Mouse (Mus musculus) forebrain, embryonic 15.5 days (tissue): ENCODE measurements around the gene Cnn2. TPM values are rescaled to one million over a fixed set of nuclear protein-coding genes. Genes with fewer than 3 reads are reported as not detected.

Experiments used
- ATAC-seq: fragments of 200-750 bp; cut with Nextera tagmentation; replicated peaks from 2 replicates; pipeline ENCODE4 v1.8.0; 2017; ENCODE audit warnings: mild to moderate bottlenecking, moderate TSS enrichment, moderate library complexity
- H3K27ac ChIP-seq: fragments of 300-500 bp; sonication (generic); replicated peaks from 2 replicates; pipeline ENCODE4 v1.5.1; 2015; ENCODE audit warnings: mild to moderate bottlenecking, inconsistent platforms
- H3K27me3 ChIP-seq: fragments of 300-500 bp; sonication (generic); 2 replicates; pipeline ENCODE4 v1.6.1; 2015; ENCODE audit warnings: inconsistent platforms
- H3K36me3 ChIP-seq: fragments of 300-500 bp; sonication (generic); 2 replicates; pipeline ENCODE4 v1.6.1; 2015; ENCODE audit warnings: mild to moderate bottlenecking, inconsistent platforms
- H3K4me1 ChIP-seq: fragments of 300-500 bp; sonication (generic); 2 replicates; pipeline ENCODE4 v1.6.1; 2015; ENCODE audit warnings: inconsistent platforms
- H3K4me2 ChIP-seq: fragments of 300-500 bp; sonication (generic); replicated peaks from 2 replicates; pipeline ENCODE4 v1.6.1; 2015; ENCODE audit warnings: mild to moderate bottlenecking, inconsistent platforms
- H3K4me3 ChIP-seq: fragments of 300-500 bp; sonication (generic); 2 replicates; pipeline ENCODE4 v1.5.1; 2015; ENCODE audit warnings: mild to moderate bottlenecking, inconsistent platforms
- H3K9ac ChIP-seq: fragments of 300-500 bp; sonication (generic); replicated peaks from 2 replicates; pipeline ENCODE4 v1.6.1; 2015; ENCODE audit warnings: mild to moderate bottlenecking, inconsistent platforms
- H3K9me3 ChIP-seq: fragments of 300-500 bp; sonication (generic); 2 replicates; pipeline ENCODE4 v1.6.1; 2016; ENCODE audit warnings: inconsistent platforms
- WGBS: fragments of 180-500 bp; shearing (Covaris S2); methylation state at CpG from one replicate; pipeline ENCODE4 v1.1.7; 2015; ENCODE audit warnings: mixed read lengths; 5-methylcytosine and 5-hydroxymethylcytosine counted together
- polyA plus RNA-seq: library from polyadenylated mRNA; unstranded; fragments of >200 nt; fragmentation: Nextera tagmentation; extraction: Ambion mirVana; gene quantifications from 2 replicates; pipeline ENCODE4 v1.2.1, GENCODE M21; 2015

Gene Cnn2
- polyA plus RNA-seq, 1 experiment from 2014 or later, result 29.1 TPM

DNA sequence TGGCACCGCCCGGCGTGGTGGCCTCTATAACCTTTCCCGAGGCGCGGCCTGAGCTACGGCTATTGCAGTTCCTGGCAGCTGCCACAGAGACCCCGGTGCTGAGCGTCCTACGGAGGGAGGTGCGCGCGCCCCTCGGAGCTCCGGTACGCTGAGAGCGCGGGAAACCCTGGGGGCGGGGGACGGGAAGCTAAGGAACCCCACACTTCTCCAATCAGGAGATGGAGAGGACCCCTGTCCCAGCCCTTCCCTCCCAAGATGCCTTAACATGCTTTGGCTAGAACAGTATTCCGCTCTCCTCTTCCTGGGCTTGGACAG lies 17.2 kb upstream of the Cnn2 start:
- peak overlapping the region; percentile 48 for H3K4me2 ChIP-seq
- H3K4me1 ChIP-seq, result peaks cover 16% of the 10 kb centered on the region
- H3K27me3 ChIP-seq, result peaks cover 32% of the 10 kb centered on the region
- peaks cover 31% of the 10 kb centered on the region for H3K36me3 ChIP-seq
- no peaks in the 10 kb centered on the region for H3K9me3 ChIP-seq
- peak overlapping the region; percentile 33 for H3K4me3 ChIP-seq
- WGBS, result 4% methylated on average over 21 of the region's 21 CpGs
- no peak overlapping the region for H3K27ac ChIP-seq
- peak overlapping the region; percentile 34 for H3K9ac ChIP-seq
- no peak for ATAC-seq

DNA sequence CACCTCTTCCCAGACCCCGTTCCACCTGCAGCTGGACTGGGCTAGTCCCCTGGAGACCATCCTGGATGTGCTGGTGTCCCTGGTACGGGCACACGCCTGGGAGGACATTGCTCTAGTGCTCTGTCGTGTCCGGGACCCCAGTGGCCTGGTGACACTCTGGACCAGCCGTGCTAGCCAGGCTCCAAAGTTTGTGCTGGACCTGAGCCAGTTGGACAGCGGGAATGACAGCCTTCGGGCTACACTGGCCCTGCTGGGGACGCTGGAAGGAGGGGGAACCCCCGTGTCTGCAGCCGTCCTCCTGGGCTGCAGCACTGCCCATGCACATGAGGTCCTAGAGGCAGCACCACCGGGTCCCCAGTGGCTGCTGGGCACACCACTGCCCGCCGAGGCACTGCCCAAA lies 15.6 kb upstream of the Cnn2 start:
- Histone ChIP-seq H3K27ac (no peak overlapping the region), H3K9me3 (no peaks in the 10 kb centered on the region), H3K9ac (no peak overlapping the region), H3K4me3 (no peak overlapping the region), H3K36me3 (peaks cover 31% of the 10 kb centered on the region), H3K4me2 (no peak overlapping the region), H3K4me1 (peaks cover 16% of the 10 kb centered on the region), H3K27me3 (peaks cover 32% of the 10 kb centered on the region)
- no peak for ATAC-seq
- WGBS, result 62% methylated on average over 14 of the region's 14 CpGs

DNA sequence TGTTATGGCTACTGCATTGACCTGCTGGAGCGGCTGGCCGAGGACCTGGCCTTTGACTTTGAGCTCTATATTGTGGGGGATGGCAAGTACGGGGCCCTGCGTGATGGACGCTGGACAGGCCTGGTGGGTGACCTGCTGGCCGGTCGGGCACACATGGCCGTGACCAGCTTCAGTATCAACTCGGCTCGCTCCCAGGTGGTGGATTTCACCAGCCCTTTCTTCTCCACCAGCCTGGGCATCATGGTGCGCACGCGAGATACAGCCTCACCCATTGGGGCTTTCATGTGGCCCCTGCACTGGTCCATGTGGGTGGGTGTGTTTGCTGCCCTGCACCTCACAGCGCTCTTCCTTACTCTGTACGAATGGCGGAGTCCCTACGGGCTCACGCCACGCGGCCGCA lies 14.3 kb upstream of the Cnn2 start:
- peaks cover 40% of the 10 kb centered on the region for H3K36me3 ChIP-seq
- H3K27me3 ChIP-seq, result peaks cover 32% of the 10 kb centered on the region
- H3K4me2 ChIP-seq, result no peak overlapping the region
- H3K9ac ChIP-seq, result no peak overlapping the region
- no peak overlapping the region for H3K27ac ChIP-seq
- 91% methylated on average over 21 of the region's 21 CpGs for WGBS
- no peak overlapping the region for H3K4me3 ChIP-seq
- H3K4me1 ChIP-seq, result peaks cover 12% of the 10 kb centered on the region
- no peaks in the 10 kb centered on the region for H3K9me3 ChIP-seq
- ATAC-seq, result no peak

DNA sequence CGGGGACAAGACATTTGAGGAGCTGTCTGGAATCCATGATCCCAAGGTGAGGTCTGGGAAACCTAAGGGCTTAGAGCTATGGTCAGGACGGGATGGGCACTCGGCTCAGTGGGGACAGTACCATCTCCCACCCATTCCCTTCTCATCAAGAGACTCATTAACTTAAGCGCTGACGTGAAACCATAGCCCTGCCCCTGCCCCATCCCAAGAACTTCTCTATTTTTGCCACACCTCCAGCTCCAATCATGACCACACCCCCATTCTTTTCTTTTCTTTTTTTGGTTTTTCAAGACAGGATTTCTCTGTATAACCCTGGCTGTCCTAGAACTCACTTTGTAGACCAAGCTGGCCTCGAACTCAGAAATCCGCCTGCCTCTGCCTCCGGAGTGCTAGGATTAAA lies 13.7 kb upstream of the Cnn2 start:
- Histone ChIP-seq H3K4me2 (no peak overlapping the region), H3K36me3 (peaks cover 42% of the 10 kb centered on the region), H3K9me3 (no peaks in the 10 kb centered on the region), H3K27me3 (peaks cover 27% of the 10 kb centered on the region), H3K4me3 (no peak overlapping the region), H3K4me1 (peaks cover 8% of the 10 kb centered on the region), H3K27ac (no peak overlapping the region), H3K9ac (no peak overlapping the region)
- WGBS, result 90% methylated on average over 8 of the region's 8 CpGs
- ATAC-seq, result no peak

DNA sequence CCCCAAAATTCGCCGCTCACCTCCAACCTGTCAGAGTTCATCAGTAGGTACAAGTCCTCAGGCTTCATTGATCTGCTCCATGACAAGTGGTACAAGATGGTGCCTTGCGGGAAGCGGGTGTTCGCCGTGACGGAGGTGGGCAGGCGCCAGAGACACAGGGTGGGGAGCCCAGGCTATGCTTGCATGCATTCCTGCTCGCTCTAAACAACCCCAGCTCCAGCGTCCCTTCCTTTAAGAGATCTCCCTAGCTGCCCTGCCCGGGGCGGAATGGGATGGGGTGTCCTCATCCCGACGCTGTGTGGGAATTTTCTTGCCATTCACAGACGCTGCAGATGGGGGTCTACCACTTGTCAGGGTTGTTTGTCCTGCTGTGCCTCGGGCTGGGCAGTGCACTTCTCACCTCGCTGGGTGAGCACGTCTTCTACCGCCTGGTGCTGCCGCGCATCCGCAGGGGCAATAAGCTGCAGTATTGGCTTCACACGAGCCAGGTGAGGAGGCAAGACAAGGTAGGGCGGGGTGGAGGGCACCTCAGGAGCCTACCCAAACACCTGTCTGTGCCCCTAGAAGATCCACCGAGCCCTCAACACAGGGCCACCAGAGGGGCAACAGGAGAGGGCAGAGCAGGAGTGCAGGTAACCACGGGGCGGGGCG lies 12.2 kb upstream of the Cnn2 start:
- Histone ChIP-seq H3K27ac (no peak overlapping the region), H3K27me3 (peaks cover 13% of the 10 kb centered on the region; the same call in 1 of the 2 replicates), H3K9me3 (no peaks in the 10 kb centered on the region), H3K4me1 (peaks cover 6% of the 10 kb centered on the region; the same call in 1 of the 2 replicates), H3K4me2 (no peak overlapping the region), H3K4me3 (no peak overlapping the region), H3K36me3 (peaks cover 42% of the 10 kb centered on the region), H3K9ac (no peak overlapping the region)
- ATAC-seq, result no peak
- 86% methylated on average over 28 of the region's 28 CpGs for WGBS

DNA sequence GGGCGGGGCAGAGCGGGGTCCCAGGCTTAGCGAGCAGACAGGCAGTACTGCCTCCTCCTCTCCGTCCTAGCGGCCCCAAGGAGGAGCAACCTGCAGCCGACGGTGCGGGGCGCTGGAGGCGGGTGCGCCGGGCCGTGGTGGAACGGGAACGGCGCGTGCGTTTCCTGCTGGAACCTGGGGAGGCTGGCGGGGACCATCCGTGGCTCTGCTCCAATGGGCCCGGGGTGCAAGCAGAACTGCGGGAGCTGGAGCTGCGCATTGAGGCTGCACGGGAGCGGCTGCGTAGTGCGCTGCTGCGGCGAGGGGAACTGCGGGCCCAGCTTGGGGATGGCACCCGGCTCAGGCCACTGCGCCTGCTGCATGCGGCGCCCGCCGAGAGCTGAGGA lies 11.7 kb upstream of the Cnn2 start:
- H3K36me3 ChIP-seq, result peaks cover 42% of the 10 kb centered on the region
- H3K4me1 ChIP-seq, result peaks cover 10% of the 10 kb centered on the region
- WGBS, result 71% methylated on average over 36 of the region's 36 CpGs
- no peak overlapping the region for H3K4me3 ChIP-seq
- no peak overlapping the region for H3K9ac ChIP-seq
- H3K4me2 ChIP-seq, result no peak overlapping the region
- peaks cover 9% of the 10 kb centered on the region; the same call in 1 of the 2 replicates for H3K27me3 ChIP-seq
- no peak overlapping the region for H3K27ac ChIP-seq
- no peak for ATAC-seq
- no peaks in the 10 kb centered on the region for H3K9me3 ChIP-seq

DNA sequence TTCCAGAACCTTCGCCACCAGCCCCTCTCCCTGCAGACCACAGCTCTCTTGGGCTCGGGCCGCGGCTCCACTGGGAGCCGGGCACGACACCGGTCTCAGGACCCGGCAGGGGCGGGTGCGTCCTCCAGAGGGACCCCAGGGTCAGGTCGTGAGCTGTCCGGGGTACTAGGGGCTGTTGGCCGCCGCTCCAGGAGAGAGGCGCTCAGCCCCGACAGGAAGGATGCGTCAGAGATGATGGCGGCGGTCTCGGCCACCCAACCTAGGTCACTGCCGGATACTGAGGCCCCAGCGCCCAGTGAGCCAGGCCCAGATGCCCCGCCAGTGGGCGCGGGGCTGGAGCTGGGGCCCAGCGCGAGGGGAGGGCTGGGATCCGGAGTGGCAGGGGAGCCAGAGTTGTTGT lies 11.1 kb upstream of the Cnn2 start:
- peaks cover 42% of the 10 kb centered on the region for H3K36me3 ChIP-seq
- peaks cover 14% of the 10 kb centered on the region for H3K4me1 ChIP-seq

DNA sequence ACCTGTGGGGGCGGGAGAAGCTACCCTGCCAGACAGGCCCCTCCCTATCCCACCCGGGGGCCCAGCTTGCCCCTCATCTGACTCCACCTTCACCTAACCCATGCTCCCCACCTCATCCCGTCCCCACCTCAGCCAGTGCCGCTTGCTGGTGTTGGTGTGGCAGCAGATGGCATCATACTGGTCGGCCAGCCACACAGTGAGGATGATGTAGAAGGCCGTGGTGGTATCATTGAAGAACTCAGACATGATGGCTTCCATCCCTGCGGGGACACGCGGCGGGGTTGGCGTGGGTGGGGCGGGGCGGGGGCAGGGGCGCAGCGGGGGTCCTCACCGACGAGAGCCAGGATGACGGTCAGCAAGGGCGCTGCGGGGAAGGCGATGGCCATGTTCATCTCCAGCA lies 10.3 kb upstream of the Cnn2 start:
- H3K27ac ChIP-seq, result no peak overlapping the region
- peaks cover 22% of the 10 kb centered on the region for H3K4me1 ChIP-seq
- H3K9ac ChIP-seq, result no peak overlapping the region
- WGBS, result 95% methylated on average over 21 of the region's 21 CpGs
- H3K4me2 ChIP-seq, result no peak overlapping the region
- H3K4me3 ChIP-seq, result no peak overlapping the region
- H3K27me3 ChIP-seq, result no peaks in the 10 kb centered on the region
- no peaks in the 10 kb centered on the region for H3K9me3 ChIP-seq
- ATAC-seq, result no peak
- peaks cover 42% of the 10 kb centered on the region for H3K36me3 ChIP-seq

More for the DNA sequence above, 11.1 kb upstream of the Cnn2 start:
- H3K9ac ChIP-seq, result no peak overlapping the region
- 81% methylated on average over 27 of the region's 28 CpGs for WGBS
- no peak for ATAC-seq
- 0 out of 2 replicates have a peak, but pooled peaks cover 3% of the 10 kb centered on the region for H3K27me3 ChIP-seq
- H3K4me3 ChIP-seq, result no peak overlapping the region
- H3K9me3 ChIP-seq, result no peaks in the 10 kb centered on the region
- no peak overlapping the region for H3K27ac ChIP-seq
- H3K4me2 ChIP-seq, result no peak overlapping the region

DNA sequence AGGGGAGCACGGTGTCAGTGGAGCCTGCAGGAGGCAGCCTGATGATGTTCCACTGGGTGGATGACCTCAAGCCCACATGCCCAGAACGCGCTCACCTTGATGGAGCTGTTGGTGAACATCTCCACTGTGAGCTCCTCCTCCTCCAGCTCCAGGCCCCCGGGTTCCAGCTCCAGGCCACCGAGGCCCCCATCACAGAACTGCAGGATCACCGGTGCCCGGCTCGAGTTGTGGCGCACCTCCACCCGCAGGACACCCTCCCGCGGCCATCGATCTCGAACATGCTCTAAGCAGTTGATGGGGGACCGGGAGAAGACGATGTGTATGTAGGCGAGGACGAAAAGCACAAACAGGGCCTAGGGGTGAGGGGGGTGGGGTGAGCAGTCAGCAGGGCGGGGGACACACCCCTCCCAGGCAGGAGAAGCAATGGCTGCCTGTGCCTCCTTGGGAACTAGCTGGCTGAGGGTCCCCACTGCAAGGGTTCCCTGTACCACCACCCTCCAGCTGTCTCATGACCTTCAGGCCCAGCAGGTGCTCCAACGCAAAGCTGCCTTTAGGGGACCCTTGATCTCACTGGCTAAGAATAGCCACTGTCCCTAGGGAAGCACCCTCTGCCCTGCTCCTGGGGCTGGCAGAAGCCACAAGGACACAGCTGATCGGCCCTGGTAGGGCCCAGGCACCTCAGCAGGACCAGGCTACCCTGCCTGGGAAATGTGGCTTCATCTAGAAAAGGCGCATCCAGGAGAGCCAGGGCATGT lies 8.8 kb upstream of the Cnn2 start:
- WGBS, result 93% methylated on average over 22 of the region's 22 CpGs
- no peak overlapping the region for H3K27ac ChIP-seq
- H3K4me2 ChIP-seq, result no peak overlapping the region
- H3K4me3 ChIP-seq, result no peak overlapping the region
- no peak overlapping the region for H3K9ac ChIP-seq
- no peaks in the 10 kb centered on the region for H3K9me3 ChIP-seq
- H3K4me1 ChIP-seq, result peaks cover 29% of the 10 kb centered on the region
- H3K36me3 ChIP-seq, result peaks cover 42% of the 10 kb centered on the region
- no peak for ATAC-seq
- no peaks in the 10 kb centered on the region for H3K27me3 ChIP-seq

DNA sequence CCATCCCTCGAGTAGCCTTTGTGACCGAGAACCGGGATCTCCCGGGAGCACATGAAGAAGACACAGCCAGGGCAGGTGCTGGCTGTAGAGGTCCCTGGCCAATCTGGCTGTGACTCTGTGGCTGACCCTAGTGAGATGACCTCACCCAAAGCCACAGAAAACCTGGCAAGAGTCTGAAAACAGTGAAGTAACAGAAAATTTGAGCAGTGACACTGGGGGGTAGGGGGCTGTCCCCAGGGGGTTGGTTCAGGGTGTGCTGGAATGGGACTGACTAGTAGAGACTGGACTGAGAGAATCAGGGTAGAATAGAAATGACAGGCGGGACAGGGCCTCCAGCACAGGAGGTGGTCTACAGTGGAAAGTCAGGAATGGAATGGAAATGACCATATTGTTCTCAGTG lies 5.2 kb upstream of the Cnn2 start:
- peak overlapping the region; percentile 80 for H3K4me3 ChIP-seq
- H3K4me1 ChIP-seq, result peaks cover 51% of the 10 kb centered on the region
- peak overlapping the region; percentile 92 for H3K4me2 ChIP-seq
- ATAC-seq, result no peak
- H3K36me3 ChIP-seq, result peaks cover 11% of the 10 kb centered on the region
- peak overlapping the region; percentile 91 for H3K9ac ChIP-seq
- 83% methylated on average over 5 of the region's 5 CpGs for WGBS
- H3K9me3 ChIP-seq, result no peaks in the 10 kb centered on the region
- H3K27me3 ChIP-seq, result peaks cover 17% of the 10 kb centered on the region
- peak overlapping the region; percentile 97 for H3K27ac ChIP-seq

DNA sequence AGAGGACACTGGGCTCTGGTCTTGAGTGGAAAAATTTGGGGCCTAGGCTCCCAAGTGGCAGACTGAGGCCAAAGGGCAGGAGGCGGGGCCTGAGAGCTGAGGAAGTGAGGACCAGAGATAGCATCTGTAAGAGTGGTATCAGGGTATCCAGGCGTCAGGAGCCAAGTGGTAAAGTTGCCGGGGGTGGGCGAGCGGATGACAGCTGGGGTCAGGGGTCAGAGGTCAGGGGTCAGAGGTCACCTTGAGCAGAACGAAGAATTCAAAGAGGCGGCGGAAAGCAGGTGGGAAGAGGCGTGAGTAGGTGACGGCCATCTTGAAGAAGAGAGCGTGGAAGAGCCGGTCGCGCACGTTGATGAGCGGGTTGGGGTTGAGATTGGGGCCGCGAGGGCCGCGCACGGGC lies 4.7 kb upstream of the Cnn2 start:
- Histone ChIP-seq H3K4me3 (peak overlapping the region; percentile 80), H3K9me3 (no peaks in the 10 kb centered on the region), H3K27me3 (peaks cover 21% of the 10 kb centered on the region), H3K4me2 (peak overlapping the region; percentile 92), H3K27ac (peak overlapping the region; percentile 97), H3K36me3 (peaks cover 6% of the 10 kb centered on the region), H3K9ac (peak overlapping the region; percentile 91), H3K4me1 (peaks cover 56% of the 10 kb centered on the region)
- ATAC-seq, result peak; percentile 2; the same call in 1 of the 2 replicates
- 1% methylated on average over 16 of the region's 21 CpGs for WGBS

DNA sequence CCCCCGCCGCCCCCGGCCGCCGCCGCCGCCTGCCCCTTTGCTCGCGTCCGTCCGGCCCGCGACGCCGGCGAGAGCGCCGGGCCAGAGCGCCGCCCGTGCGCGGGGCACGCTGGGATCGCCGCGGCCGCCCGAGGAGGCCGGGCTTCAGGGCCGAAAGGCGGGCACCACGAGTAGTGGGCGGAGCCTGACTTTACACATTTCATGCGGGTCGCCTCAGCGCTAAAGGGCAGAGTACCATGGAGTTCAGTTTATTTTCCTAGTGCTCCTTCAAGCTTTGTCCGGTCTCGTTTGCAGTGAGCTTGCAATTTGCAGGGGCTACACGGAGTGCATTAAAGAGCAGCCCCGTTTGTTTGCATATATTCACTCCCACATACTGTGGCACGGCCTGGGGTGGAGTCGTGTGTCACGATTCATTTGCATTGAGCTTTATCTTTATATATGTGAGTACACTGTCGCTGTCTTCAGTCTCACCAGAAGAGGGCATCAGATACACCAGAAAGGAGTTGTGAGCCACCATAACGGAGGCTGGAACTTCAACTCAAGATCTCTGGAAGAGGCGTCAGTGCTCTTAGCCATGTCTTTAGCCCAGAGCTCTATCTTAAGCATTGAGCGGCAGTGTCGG lies 4.1 kb upstream of the Cnn2 start, which contains the start of gene Tmem259:
Tmem259 (minus strand) TSS at position 136 of the 622 bp plus-strand sequence.
- Histone ChIP-seq H3K4me1 (peaks cover 58% of the 10 kb centered on the region), H3K27ac (peak within 1 kb of the TSS; percentile 97), H3K9ac (peak within 1 kb of the TSS; percentile 91), H3K36me3 (no peaks in the 10 kb centered on the region; the same call in 1 of the 2 replicates), H3K4me2 (peak within 1 kb of the TSS; percentile 92), H3K9me3 (no peaks in the 10 kb centered on the region), H3K27me3 (peaks cover 28% of the 10 kb centered on the region), H3K4me3 (peak within 1 kb of the TSS; percentile 80)
- WGBS, result under 1% methylated on average over 44 of the region's 49 CpGs
- ATAC-seq, result peak; percentile 82
